Mouse (Mus musculus): ENCODE data around the gene Cadm2. TPM values are rescaled to one million over a fixed set of nuclear protein-coding genes. Genes with fewer than 3 reads are reported as not detected.

The Cadm2 gene
- polyA plus RNA-seq, 1 experiment from 2014 or later = 0.13 TPM

DNA sequence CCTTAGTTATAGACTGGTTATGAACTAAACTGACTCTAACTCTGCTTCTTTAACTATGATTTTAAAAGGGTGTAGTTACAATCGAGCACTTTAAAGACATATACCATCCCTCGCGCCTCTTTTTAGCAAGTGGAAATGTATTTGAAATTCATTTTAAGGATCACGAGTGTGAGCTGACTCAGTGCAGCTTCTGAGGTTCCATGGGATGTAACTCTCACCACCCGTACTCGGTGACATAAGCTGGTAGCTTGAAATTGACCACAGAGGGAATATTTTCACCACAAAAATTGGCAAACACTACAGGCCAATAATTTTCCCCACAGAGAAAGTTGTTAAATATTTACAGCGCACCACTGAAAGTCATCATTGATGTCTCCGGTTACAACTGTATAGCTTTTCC is 730.8 kb downstream of the Cadm2 start:
- H3K4me1 ChIP-seq (replicated peaks; ENCODE audit: control insufficient read depth, insufficient read depth, low read length) = no peaks in the 10 kb centered on the region
- H3K36me3 ChIP-seq (ENCODE audit: control insufficient read depth, insufficient read depth) = no peaks in the 10 kb centered on the region
- H3K27me3 ChIP-seq (replicated peaks; ENCODE audit: control insufficient read depth, insufficient read depth, low read length) = no peaks in the 10 kb centered on the region
- no peak for TF ChIP-seq CTCF (IDR thresholded peaks at IDR 0.05; ENCODE audit: low read depth)
- H3K9ac ChIP-seq (ENCODE audit: low read depth, low read length) = no peak overlapping the region
- no peak for ATAC-seq
- no peak overlapping the region for H3K4me3 ChIP-seq (ENCODE audit: low read depth, low read length)
- no peak overlapping the region for H3K27ac ChIP-seq (ENCODE audit: low read depth, low read length)
- H3K4me2 ChIP-seq (replicated peaks; ENCODE audit: low read depth) = no peak overlapping the region
- H3K9me3 ChIP-seq (ENCODE audit: control insufficient read depth) = no peaks in the 10 kb centered on the region
- 89% methylated on average over 8 of the region's 8 CpGs for WGBS

GRCm38 (mm10) chr16:66882597-66882996 is 738.1 kb downstream of the Cadm2 start:
- no peaks in the 10 kb centered on the region for H3K9me3 ChIP-seq (ENCODE audit: control insufficient read depth)
- 48% methylated on average over 3 of the region's 3 CpGs for WGBS
- TF ChIP-seq CTCF (IDR thresholded peaks at IDR 0.05; ENCODE audit: low read depth) = no peak
- H3K27ac ChIP-seq (ENCODE audit: low read depth, low read length) = no peak overlapping the region
- H3K27me3 ChIP-seq (replicated peaks; ENCODE audit: control insufficient read depth, insufficient read depth, low read length) = no peaks in the 10 kb centered on the region
- no peak overlapping the region for H3K4me3 ChIP-seq (ENCODE audit: low read depth, low read length)
- H3K36me3 ChIP-seq (ENCODE audit: control insufficient read depth, insufficient read depth) = no peaks in the 10 kb centered on the region
- H3K9ac ChIP-seq (ENCODE audit: low read depth, low read length) = no peak overlapping the region
- H3K4me2 ChIP-seq (replicated peaks; ENCODE audit: low read depth) = no peak overlapping the region
- no peak for ATAC-seq
- no peaks in the 10 kb centered on the region for H3K4me1 ChIP-seq (replicated peaks; ENCODE audit: control insufficient read depth, insufficient read depth, low read length)

DNA sequence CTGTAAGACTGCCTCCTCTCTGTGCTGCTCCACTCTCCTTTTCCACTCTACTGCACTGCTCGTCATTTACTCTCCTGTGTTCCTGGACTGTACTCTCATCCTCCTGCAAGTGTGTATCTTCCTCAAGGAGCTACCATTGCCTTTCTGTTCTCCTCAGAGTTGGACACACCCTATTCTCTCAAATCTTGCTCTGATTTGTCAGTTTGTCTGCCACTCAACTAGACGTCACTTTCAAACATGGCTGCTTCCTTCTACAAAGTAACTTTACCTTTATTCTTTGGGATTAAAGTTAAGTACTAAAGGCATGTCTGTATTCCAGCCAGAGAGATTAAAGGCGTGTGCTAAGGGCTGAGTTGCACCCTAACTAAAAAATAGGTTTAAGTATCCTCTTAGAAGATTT is 749.5 kb downstream of the Cadm2 start:
- WGBS = 81% methylated on average over 3 of the region's 3 CpGs
- Histone ChIP-seq H3K36me3 (ENCODE audit: control insufficient read depth, insufficient read depth) (no peaks in the 10 kb centered on the region), H3K4me3 (ENCODE audit: low read depth, low read length) (no peak overlapping the region), H3K27me3 (replicated peaks; ENCODE audit: control insufficient read depth, insufficient read depth, low read length) (no peaks in the 10 kb centered on the region), H3K9me3 (ENCODE audit: control insufficient read depth) (no peaks in the 10 kb centered on the region), H3K27ac (ENCODE audit: low read depth, low read length) (no peak overlapping the region), H3K4me2 (replicated peaks; ENCODE audit: low read depth) (no peak overlapping the region), H3K4me1 (replicated peaks; ENCODE audit: control insufficient read depth, insufficient read depth, low read length) (no peaks in the 10 kb centered on the region), H3K9ac (ENCODE audit: low read depth, low read length) (no peak overlapping the region)
- ATAC-seq = no peak
- TF ChIP-seq CTCF (IDR thresholded peaks at IDR 0.05; ENCODE audit: low read depth) = no peak

GRCm38 (mm10) chr16:66851047-66851446 is 769.7 kb downstream of the Cadm2 start:
- WGBS = 78% methylated on average over 3 of the region's 3 CpGs
- H3K27ac ChIP-seq (ENCODE audit: low read depth, low read length) = no peak overlapping the region
- no peak overlapping the region for H3K4me3 ChIP-seq (ENCODE audit: low read depth, low read length)
- no peak overlapping the region for H3K4me2 ChIP-seq (replicated peaks; ENCODE audit: low read depth)
- no peak for TF ChIP-seq CTCF (IDR thresholded peaks at IDR 0.05; ENCODE audit: low read depth)
- no peaks in the 10 kb centered on the region for H3K9me3 ChIP-seq (ENCODE audit: control insufficient read depth)
- no peaks in the 10 kb centered on the region for H3K4me1 ChIP-seq (replicated peaks; ENCODE audit: control insufficient read depth, insufficient read depth, low read length)
- no peaks in the 10 kb centered on the region for H3K36me3 ChIP-seq (ENCODE audit: control insufficient read depth, insufficient read depth)
- no peak for ATAC-seq
- H3K27me3 ChIP-seq (replicated peaks; ENCODE audit: control insufficient read depth, insufficient read depth, low read length) = no peaks in the 10 kb centered on the region
- no peak overlapping the region for H3K9ac ChIP-seq (ENCODE audit: low read depth, low read length)

DNA sequence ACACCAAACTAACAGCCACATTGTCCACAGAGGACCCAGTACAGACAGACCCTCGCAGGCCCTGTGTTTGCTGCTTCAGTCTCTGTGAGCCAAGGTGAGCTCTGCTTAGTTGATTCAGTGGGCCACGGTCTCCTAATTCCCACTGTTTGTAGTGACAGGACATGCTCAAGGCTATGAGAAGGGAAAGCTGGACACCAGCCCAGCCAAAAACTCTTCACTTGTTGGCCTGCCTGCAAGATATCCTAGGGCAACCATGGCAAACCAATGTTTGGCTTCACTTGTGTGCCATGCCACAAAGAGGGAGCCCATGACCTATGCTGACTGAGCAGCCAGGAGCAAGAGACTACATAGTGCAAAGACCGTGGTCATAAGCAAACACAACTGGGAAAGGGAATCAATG is 795.8 kb downstream of the Cadm2 start:
- Histone ChIP-seq H3K9ac (ENCODE audit: low read depth, low read length) (no peak overlapping the region), H3K27me3 (replicated peaks; ENCODE audit: control insufficient read depth, insufficient read depth, low read length) (no peaks in the 10 kb centered on the region), H3K4me3 (ENCODE audit: low read depth, low read length) (no peak overlapping the region), H3K27ac (ENCODE audit: low read depth, low read length) (no peak overlapping the region), H3K4me2 (replicated peaks; ENCODE audit: low read depth) (no peak overlapping the region), H3K4me1 (replicated peaks; ENCODE audit: control insufficient read depth, insufficient read depth, low read length) (no peaks in the 10 kb centered on the region), H3K9me3 (ENCODE audit: control insufficient read depth) (no peaks in the 10 kb centered on the region), H3K36me3 (ENCODE audit: control insufficient read depth, insufficient read depth) (no peaks in the 10 kb centered on the region)
- no peak for ATAC-seq
- TF ChIP-seq CTCF (IDR thresholded peaks at IDR 0.05; ENCODE audit: low read depth) = no peak
- 80% methylated on average over 3 of the region's 3 CpGs for WGBS

- no peak for TF ChIP-seq CTCF (IDR thresholded peaks at IDR 0.05; ENCODE audit: low read depth)
Observed at GRCm38 (mm10) chr16:66811495-66811894, 809.2 kb downstream of the Cadm2 start.

GRCm38 (mm10) chr16:66798204-66798603 is 822.5 kb downstream of the Cadm2 start:
- Histone ChIP-seq H3K4me2 (replicated peaks; ENCODE audit: low read depth) (no peak overlapping the region), H3K4me1 (replicated peaks; ENCODE audit: control insufficient read depth, insufficient read depth, low read length) (no peaks in the 10 kb centered on the region), H3K4me3 (ENCODE audit: low read depth, low read length) (no peak overlapping the region), H3K27ac (ENCODE audit: low read depth, low read length) (no peak overlapping the region), H3K27me3 (replicated peaks; ENCODE audit: control insufficient read depth, insufficient read depth, low read length) (no peaks in the 10 kb centered on the region), H3K36me3 (ENCODE audit: control insufficient read depth, insufficient read depth) (no peaks in the 10 kb centered on the region), H3K9ac (ENCODE audit: low read depth, low read length) (no peak overlapping the region), H3K9me3 (ENCODE audit: control insufficient read depth) (no peaks in the 10 kb centered on the region)
- no peak for ATAC-seq
- 63% methylated on average over 3 of the region's 3 CpGs for WGBS
- no peak for TF ChIP-seq CTCF (IDR thresholded peaks at IDR 0.05; ENCODE audit: low read depth)

More at GRCm38 (mm10) chr16:66811495-66811894, 809.2 kb downstream of the Cadm2 start:
- H3K9ac ChIP-seq (ENCODE audit: low read depth, low read length) = no peak overlapping the region
- H3K4me3 ChIP-seq (ENCODE audit: low read depth, low read length) = no peak overlapping the region
- no peaks in the 10 kb centered on the region for H3K9me3 ChIP-seq (ENCODE audit: control insufficient read depth)
- no peak for ATAC-seq
- no peaks in the 10 kb centered on the region for H3K36me3 ChIP-seq (ENCODE audit: control insufficient read depth, insufficient read depth)
- no peaks in the 10 kb centered on the region for H3K4me1 ChIP-seq (replicated peaks; ENCODE audit: control insufficient read depth, insufficient read depth, low read length)
- no peak overlapping the region for H3K27ac ChIP-seq (ENCODE audit: low read depth, low read length)
- no peak overlapping the region for H3K4me2 ChIP-seq (replicated peaks; ENCODE audit: low read depth)
- no peaks in the 10 kb centered on the region for H3K27me3 ChIP-seq (replicated peaks; ENCODE audit: control insufficient read depth, insufficient read depth, low read length)

Measured in intestine, postnatal 0 days (tissue).